Mouse (Mus musculus) gastrocnemius, adult 18-20 months (tissue): ENCODE results near the gene Etfdh. TPM values are rescaled to one million over a fixed set of nuclear protein-coding genes. Genes with fewer than 3 reads are reported as not detected.
"Not testable (repeated sequence)": the region's sequence is repeated elsewhere in the genome, so short reads cannot be mapped to it uniquely, and the experiment has no call there.

Experiments used
- DNase-seq: peaks from one replicate; pipeline ENCODE4 v3.0.0; 2021; ENCODE audit warnings: low spot score
- total RNA-seq, 2 experiments: library from RNA; stranded (reverse); gene quantifications; 2 replicates each; pipeline ENCODE4 v1.2.3; 2021

Etfdh gene
- total RNA-seq, 2 experiments from 2014 or later, result 117 to 139 TPM

GRCm38 (mm10) chr3:79578164-79578563 is 51.1 kb downstream of the Etfdh start:
- no peak for DNase-seq

GRCm38 (mm10) chr3:79577606-79578005 is 51.7 kb downstream of the Etfdh start:
- DNase-seq, result no peak

- DNase-seq, result no peak
Observed at GRCm38 (mm10) chr3:79576865-79577264, 52.4 kb downstream of the Etfdh start.

GRCm38 (mm10) chr3:79576468-79576816 is 52.9 kb downstream of the Etfdh start:
- no peak for DNase-seq

GRCm38 (mm10) chr3:79575576-79576467 is 53.5 kb downstream of the Etfdh start:
- DNase-seq, result no peak

GRCm38 (mm10) chr3:79574336-79574735 is 55.0 kb downstream of the Etfdh start:
- DNase-seq, result no peak

GRCm38 (mm10) chr3:79573376-79573775 is 55.9 kb downstream of the Etfdh start:
- DNase-seq, result not testable (repeated sequence)

- DNase-seq, result no peak
Observed at GRCm38 (mm10) chr3:79572399-79572798, 56.9 kb downstream of the Etfdh start.

- no peak for DNase-seq
Observed at GRCm38 (mm10) chr3:79569351-79569681, 60.0 kb downstream of the Etfdh start.

- no peak for DNase-seq
Observed at GRCm38 (mm10) chr3:79568629-79569350, 60.5 kb downstream of the Etfdh start.

- peak; percentile 92 for DNase-seq
Observed at GRCm38 (mm10) chr3:79567703-79568362, 61.5 kb downstream of the Etfdh start, which contains the start of gene Fnip2. Gene Fnip2, minus strand, starts transcription at chr3:79567796.

- DNase-seq, result no peak
Observed at GRCm38 (mm10) chr3:79566716-79567691, 62.3 kb downstream of the Etfdh start.

- DNase-seq, result no peak
Observed at GRCm38 (mm10) chr3:79564875-79565606, 64.3 kb downstream of the Etfdh start.

- no peak for DNase-seq
Observed at GRCm38 (mm10) chr3:79563511-79563910, 65.8 kb downstream of the Etfdh start.

GRCm38 (mm10) chr3:79561784-79562715 is 67.2 kb downstream of the Etfdh start:
- no peak for DNase-seq

- no peak for DNase-seq
Observed at GRCm38 (mm10) chr3:79560555-79560954, 68.7 kb downstream of the Etfdh start.

- DNase-seq, result no peak
Observed at GRCm38 (mm10) chr3:79559773-79560045, 69.6 kb downstream of the Etfdh start.

GRCm38 (mm10) chr3:79559021-79559772 is 70.1 kb downstream of the Etfdh start:
- peak; percentile 24 for DNase-seq

- DNase-seq, result no peak
Observed at GRCm38 (mm10) chr3:79555061-79555460, 74.2 kb downstream of the Etfdh start.
